Mouse (Mus musculus) neural tube, embryonic 11.5 days (tissue): ENCODE data around the gene Scn2a. TPM values are rescaled to one million over a fixed set of nuclear protein-coding genes. Genes with fewer than 3 reads are reported as not detected.

Experiments used
- ATAC-seq: fragments of 200-750 bp; cut with Nextera tagmentation; 2 replicates; pipeline ENCODE4 v1.8.0; 2017; ENCODE audit warnings: moderate number of reproducible peaks, mild to moderate bottlenecking, moderate TSS enrichment, moderate library complexity; ENCODE audit not compliant: insufficient read depth, low FRiP score, low TSS enrichment
- DNase-seq: peaks from one replicate; pipeline ENCODE4 v3.0.0-alpha.2; 2015; ENCODE audit warnings: low spot score
- H3K27ac ChIP-seq: fragments of 300-500 bp; sonication (generic); 2 replicates; pipeline ENCODE4 v1.5.1; 2014; ENCODE audit warnings: low read depth, mild to moderate bottlenecking, low read length
- H3K27me3 ChIP-seq: fragments of 300-500 bp; sonication (generic); 2 replicates; pipeline ENCODE4 v1.6.1; 2014; ENCODE audit warnings: mild to moderate bottlenecking, low read length, mixed read lengths; ENCODE audit not compliant: control insufficient read depth, insufficient read depth
- H3K36me3 ChIP-seq: fragments of 300-500 bp; sonication (generic); 2 replicates; pipeline ENCODE4 v1.6.1; 2014; ENCODE audit warnings: mild to moderate bottlenecking, low read length, moderate library complexity, mixed read lengths; ENCODE audit not compliant: control insufficient read depth, insufficient read depth
- H3K4me1 ChIP-seq: fragments of 300-500 bp; sonication (generic); 2 replicates; pipeline ENCODE4 v1.6.1; 2014; ENCODE audit warnings: low read length, mixed read lengths; ENCODE audit not compliant: control insufficient read depth, insufficient read depth
- H3K4me2 ChIP-seq: fragments of 300-500 bp; sonication (generic); 2 replicates; pipeline ENCODE4 v1.6.1; 2014; ENCODE audit warnings: low read depth, mild to moderate bottlenecking, moderate library complexity
- H3K4me3 ChIP-seq: fragments of 300-500 bp; sonication (generic); 2 replicates; pipeline ENCODE4 v1.5.1; 2014; ENCODE audit warnings: low read depth, low read length
- H3K9ac ChIP-seq: fragments of 300-500 bp; sonication (generic); 2 replicates; pipeline ENCODE4 v1.6.1; 2014; ENCODE audit warnings: mild to moderate bottlenecking, low read length
- H3K9me3 ChIP-seq: fragments of 300-500 bp; sonication (generic); 2 replicates; pipeline ENCODE4 v1.6.1; 2016; ENCODE audit warnings: low read length; ENCODE audit not compliant: control insufficient read depth
- WGBS: fragments of 180-500 bp; shearing (Covaris S2); extraction: QIAGEN DNeasy Blood & Tissue Kit; methylation state at CpG from one replicate; pipeline ENCODE4 v1.1.7; 2014; 5-methylcytosine and 5-hydroxymethylcytosine counted together
- polyA plus RNA-seq: library from polyadenylated mRNA; unstranded; fragments of >200 nt; fragmentation: Nextera tagmentation; extraction: Ambion mirVana; gene quantifications from 2 replicates; pipeline ENCODE4 v1.2.1, GENCODE M21; 2014

Gene Scn2a
- 10.4 and 11.4 TPM in 2 replicates for polyA plus RNA-seq

DNA sequence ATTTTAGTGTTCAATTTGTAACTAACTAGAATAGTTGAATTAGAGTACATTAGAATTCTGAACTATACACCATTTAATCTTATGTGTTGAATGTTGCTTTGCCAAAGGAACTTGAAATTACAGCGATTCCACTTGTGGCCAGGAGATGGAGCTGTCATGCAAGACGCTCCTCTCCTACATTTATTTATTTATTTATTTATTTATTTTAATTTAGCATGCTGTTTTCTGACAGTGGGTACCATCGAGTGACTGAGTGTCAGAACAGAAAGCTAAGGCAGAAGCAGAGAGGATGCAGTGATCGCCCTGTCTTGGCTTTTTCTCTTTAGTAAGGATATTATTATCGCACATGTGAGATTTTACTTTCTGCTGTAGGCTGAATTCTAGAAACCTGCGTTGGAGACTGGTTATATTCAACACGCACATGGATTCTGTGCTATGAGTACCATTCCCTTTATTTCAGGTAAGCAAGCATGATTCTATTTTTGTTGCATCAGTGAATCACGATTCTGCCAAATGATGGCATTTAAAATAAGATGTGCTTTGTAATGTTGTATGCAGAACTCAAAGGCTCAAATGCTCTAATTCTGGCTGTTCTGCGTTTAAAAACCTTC, at the start of gene Scn2a:
TSS of gene Scn2a (plus strand) at position 216 of the 611 bp plus-strand sequence.
- DNase-seq (peak; percentile 14), ATAC-seq (0 out of 2 replicates have a peak, but pooled peaks have one; percentile 40)
- no peaks in the 10 kb centered on the region for H3K4me1 ChIP-seq
- no peak within 1 kb of the TSS for H3K4me2 ChIP-seq
- no peaks in the 10 kb centered on the region for H3K36me3 ChIP-seq
- peak within 1 kb of the TSS; percentile 19; the same call in 1 of the 2 replicates for H3K4me3 ChIP-seq
- no peak within 1 kb of the TSS for H3K9ac ChIP-seq
- H3K9me3 ChIP-seq = no peaks in the 10 kb centered on the region
- peak within 1 kb of the TSS; percentile 56 for H3K27ac ChIP-seq
- 51% methylated on average over 9 of the region's 9 CpGs for WGBS
- no peaks in the 10 kb centered on the region for H3K27me3 ChIP-seq

DNA sequence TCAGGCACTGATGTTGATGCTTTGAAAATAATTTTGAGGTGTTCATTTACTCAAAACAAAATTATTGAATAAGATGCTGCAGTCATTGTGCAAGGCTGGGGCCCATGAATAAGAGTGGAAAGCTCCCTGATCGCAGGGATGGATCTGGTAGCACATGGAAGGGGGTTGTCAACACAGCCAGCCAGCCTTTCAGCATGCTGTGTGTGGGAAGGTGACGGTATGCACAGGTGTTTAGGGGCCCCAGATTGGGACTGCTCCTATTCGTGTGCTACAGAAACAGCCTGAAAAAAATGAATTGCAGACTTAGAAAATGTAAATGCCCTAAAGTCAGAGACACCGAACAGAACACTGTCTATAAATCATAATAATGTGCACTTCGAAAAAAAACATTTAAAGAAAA, 32.9 kb upstream of the Scn2a start:
- 80% methylated on average over 5 of the region's 5 CpGs for WGBS
- Histone ChIP-seq H3K4me1 (no peaks in the 10 kb centered on the region), H3K36me3 (no peaks in the 10 kb centered on the region), H3K9ac (no peak overlapping the region), H3K27ac (no peak overlapping the region), H3K9me3 (no peaks in the 10 kb centered on the region), H3K4me2 (no peak overlapping the region), H3K27me3 (no peaks in the 10 kb centered on the region), H3K4me3 (no peak overlapping the region)
- DNase-seq (no peak), ATAC-seq (no peak)

DNA sequence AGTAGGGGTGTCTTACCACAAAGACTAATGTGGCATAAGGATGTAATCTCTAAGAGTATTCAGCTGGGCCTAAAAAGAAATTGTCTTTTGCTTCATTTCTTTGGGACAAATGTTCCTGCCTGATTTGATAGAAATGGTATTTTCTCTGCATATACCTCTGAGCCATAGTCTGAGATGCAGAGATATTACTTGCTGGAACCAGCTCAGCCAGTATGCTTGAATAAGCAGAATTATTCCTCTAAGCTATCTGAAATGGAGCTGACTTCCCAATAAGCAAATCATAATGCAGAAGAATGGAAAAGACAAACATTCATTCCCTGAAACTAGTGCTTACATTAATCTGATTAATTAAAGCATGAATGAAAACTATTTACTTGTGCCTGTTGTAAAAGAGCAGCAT, 12.8 kb upstream of the Scn2a start:
- Histone ChIP-seq H3K36me3 (no peaks in the 10 kb centered on the region), H3K4me3 (no peak overlapping the region), H3K27me3 (no peaks in the 10 kb centered on the region), H3K27ac (no peak overlapping the region), H3K4me2 (no peak overlapping the region), H3K9me3 (no peaks in the 10 kb centered on the region), H3K4me1 (no peaks in the 10 kb centered on the region), H3K9ac (no peak overlapping the region)
- ATAC-seq (no peak), DNase-seq (no peak)

DNA sequence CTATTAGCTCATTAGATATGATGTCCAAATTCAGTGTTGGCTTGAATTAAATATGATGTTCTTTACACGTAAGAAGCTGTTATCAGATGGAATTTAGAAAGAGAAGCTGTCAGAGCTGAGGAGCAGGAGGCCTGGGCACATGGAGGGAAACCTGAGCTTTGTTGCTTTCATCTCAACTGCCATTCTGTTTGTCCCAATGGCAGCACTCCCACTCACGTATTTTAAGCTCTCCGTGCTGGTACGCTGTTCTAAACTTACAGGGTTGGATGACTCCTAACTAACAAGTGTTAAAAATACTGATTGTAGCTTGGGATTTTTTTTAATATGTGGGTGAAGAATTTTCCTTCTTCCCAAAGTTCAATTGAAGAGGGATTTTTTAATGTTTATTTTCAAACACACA, 8.7 kb upstream of the Scn2a start:
- no peak for DNase-seq
- 84% methylated on average over 4 of the region's 4 CpGs for WGBS
- Histone ChIP-seq H3K27ac (no peak overlapping the region), H3K4me1 (no peaks in the 10 kb centered on the region), H3K9me3 (no peaks in the 10 kb centered on the region), H3K4me2 (no peak overlapping the region), H3K27me3 (no peaks in the 10 kb centered on the region), H3K4me3 (no peak overlapping the region), H3K9ac (no peak overlapping the region), H3K36me3 (no peaks in the 10 kb centered on the region)
- no peak for ATAC-seq

DNA sequence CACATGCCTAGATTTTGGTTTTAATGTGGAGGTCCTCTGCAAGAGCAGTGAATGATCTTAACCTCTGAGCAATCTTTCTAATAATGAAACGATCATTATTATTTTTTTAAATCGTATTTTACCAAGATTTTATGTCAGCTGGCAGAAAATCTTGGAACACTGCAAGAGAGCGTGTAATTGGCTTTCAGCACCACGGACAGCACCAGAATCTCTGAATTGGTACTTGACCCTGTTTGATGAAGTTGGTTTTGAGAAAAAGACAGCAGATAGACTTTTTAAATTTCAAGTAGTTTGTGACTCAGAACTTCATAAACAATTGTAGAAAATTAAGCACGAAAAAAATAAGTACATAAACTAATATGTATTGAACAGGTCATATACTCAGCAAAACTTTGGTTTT, 790 bp upstream of the Scn2a start:
- no peaks in the 10 kb centered on the region for H3K36me3 ChIP-seq
- no peak overlapping the region for H3K9ac ChIP-seq
- no peaks in the 10 kb centered on the region for H3K4me1 ChIP-seq
- 24% methylated on average over 5 of the region's 5 CpGs for WGBS
- no peak overlapping the region for H3K27ac ChIP-seq
- ATAC-seq (no peak), DNase-seq (peak; percentile 59)
- no peak overlapping the region for H3K4me3 ChIP-seq
- H3K9me3 ChIP-seq = no peaks in the 10 kb centered on the region
- H3K27me3 ChIP-seq = no peaks in the 10 kb centered on the region
- no peak overlapping the region for H3K4me2 ChIP-seq

DNA sequence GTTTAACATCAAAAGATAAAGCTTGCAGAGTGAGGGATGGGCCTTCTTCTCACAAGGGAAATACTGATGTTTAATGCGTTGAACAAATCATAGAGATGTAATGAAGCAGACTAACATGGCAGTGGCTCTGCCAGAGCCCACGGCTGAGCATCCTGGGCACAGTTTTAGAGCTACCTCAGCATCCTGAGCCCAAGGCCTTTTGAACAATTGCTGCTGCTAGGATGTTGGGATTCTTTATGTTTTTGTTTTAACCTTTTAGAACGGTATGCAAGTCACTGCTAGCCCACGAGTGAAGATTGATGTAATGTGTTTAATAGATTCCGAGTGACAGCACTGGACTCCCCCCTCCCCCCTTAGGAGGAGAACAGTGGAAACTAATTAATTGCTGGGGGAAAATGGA, 683 bp downstream of the Scn2a start:
- Histone ChIP-seq H3K4me3 (peak overlapping the region; percentile 19; the same call in 1 of the 2 replicates), H3K27ac (peak overlapping the region; percentile 56), H3K9ac (no peak overlapping the region)

DNA sequence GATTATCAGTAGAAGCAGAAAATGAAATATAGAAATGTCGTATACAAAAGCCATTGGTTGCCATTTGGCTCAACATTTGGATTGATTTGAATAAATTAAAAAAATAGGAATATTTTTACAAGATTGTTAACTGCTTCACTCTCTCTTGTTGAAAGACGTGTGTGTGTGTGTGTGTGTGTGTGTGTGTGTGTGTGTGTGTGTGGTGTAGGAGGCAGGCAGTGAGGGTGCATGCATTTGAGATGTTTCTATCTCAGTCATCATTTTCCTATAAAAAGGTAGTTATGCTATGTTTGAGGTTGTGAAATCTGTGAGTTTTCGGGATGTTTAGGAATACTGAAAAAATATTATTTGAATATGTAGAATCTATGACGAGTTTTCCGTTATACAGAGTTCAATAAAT, 1.3 kb downstream of the Scn2a start:
- DNase-seq (no peak), ATAC-seq (no peak)
- Histone ChIP-seq H3K36me3 (no peaks in the 10 kb centered on the region), H3K9ac (no peak overlapping the region), H3K27ac (no peak overlapping the region), H3K4me3 (no peak overlapping the region), H3K9me3 (no peaks in the 10 kb centered on the region), H3K4me2 (no peak overlapping the region), H3K27me3 (no peaks in the 10 kb centered on the region), H3K4me1 (no peaks in the 10 kb centered on the region)
- 82% methylated on average over 5 of the region's 5 CpGs for WGBS

More for the DNA sequence above, 683 bp downstream of the Scn2a start:
- no peaks in the 10 kb centered on the region for H3K27me3 ChIP-seq
- no peak for DNase-seq
- H3K4me2 ChIP-seq = no peak overlapping the region
- ATAC-seq = no peak
- no peaks in the 10 kb centered on the region for H3K4me1 ChIP-seq
- 48% methylated on average over 5 of the region's 5 CpGs for WGBS
- H3K9me3 ChIP-seq = no peaks in the 10 kb centered on the region
- no peaks in the 10 kb centered on the region for H3K36me3 ChIP-seq

DNA sequence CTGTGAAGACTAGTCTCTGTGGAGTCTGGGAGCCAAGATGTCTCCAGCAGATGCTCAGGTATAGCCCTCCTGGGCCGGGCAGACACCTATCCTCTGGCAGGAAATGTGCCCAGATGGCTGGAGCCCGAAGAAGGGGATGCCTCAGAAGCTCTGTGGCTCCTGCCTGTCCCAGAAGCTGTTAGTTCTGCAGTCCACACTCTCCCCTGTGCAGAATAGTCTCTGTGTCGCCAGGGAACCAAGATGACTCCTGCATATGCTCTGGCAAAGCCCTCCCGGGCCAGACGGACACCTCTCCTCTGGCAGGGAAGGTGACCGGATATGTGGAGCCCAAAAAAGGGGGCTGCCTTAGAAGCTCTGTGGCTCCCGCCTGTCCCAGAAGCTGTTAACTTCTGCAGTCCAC, 32.1 kb downstream of the Scn2a start:
- Histone ChIP-seq H3K9me3 (no peaks in the 10 kb centered on the region), H3K9ac (no peak overlapping the region), H3K27ac (no peak overlapping the region), H3K4me3 (no peak overlapping the region), H3K36me3 (no peaks in the 10 kb centered on the region), H3K4me2 (no peak overlapping the region), H3K4me1 (no peaks in the 10 kb centered on the region), H3K27me3 (no peaks in the 10 kb centered on the region)
- no peak for ATAC-seq
- WGBS = 83% methylated on average over 7 of the region's 7 CpGs
- DNase-seq = no peak

DNA sequence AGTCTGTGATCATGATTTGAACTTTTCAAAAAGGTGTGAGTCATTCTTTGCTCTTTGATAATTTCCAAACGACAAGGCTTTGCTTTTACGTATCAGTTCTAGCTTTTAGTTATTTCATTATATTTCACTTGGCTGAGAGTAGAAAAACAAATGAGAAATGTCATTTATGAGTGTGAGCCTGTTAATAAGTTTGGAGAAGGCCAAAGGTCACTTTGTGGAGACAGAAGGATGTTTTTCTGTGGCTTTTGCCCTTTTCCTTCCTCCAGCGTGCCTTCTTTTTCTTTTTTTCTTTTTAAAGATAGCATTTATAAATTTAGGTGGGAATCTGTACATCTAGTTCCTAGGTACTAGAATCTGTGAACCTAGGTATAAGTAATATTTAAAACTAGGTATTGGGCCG, 36.5 kb downstream of the Scn2a start:
- DNase-seq = no peak
- H3K9me3 ChIP-seq = no peaks in the 10 kb centered on the region
- no peak overlapping the region for H3K4me3 ChIP-seq
- no peak overlapping the region for H3K4me2 ChIP-seq
- H3K9ac ChIP-seq = no peak overlapping the region
- no peak for ATAC-seq
- H3K4me1 ChIP-seq = no peaks in the 10 kb centered on the region
- WGBS = 83% methylated on average over 4 of the region's 4 CpGs
- no peak overlapping the region for H3K27ac ChIP-seq
- H3K27me3 ChIP-seq = no peaks in the 10 kb centered on the region
- no peaks in the 10 kb centered on the region for H3K36me3 ChIP-seq
